Mouse (Mus musculus) monocyte, adult 5-6 weeks (primary cell): ENCODE results near the gene Krtap4-2. TPM values are rescaled to one million over a fixed set of nuclear protein-coding genes. Genes with fewer than 3 reads are reported as not detected.
"Not testable (repeated sequence)": the region's sequence is repeated elsewhere in the genome, so short reads cannot be mapped to it uniquely, and the experiment has no call there.

Experiments
- ATAC-seq: fragments of 153-309, 156-312 bp; replicated peaks from 2 replicates; pipeline ENCODE4 v1.8.0; 2017; ENCODE audit warnings: mild to moderate bottlenecking; ENCODE audit not compliant: low TSS enrichment, insufficient number of reproducible peaks, severe bottlenecking, poor library complexity, low FRiP score
- total RNA-seq: library from RNA; stranded (forward); fragments of 200-1000, 200-491, 200-594 nt; gene quantifications from 3 replicates; pipeline ENCODE4 v1.2.3, GENCODE M21; 2017

Krtap4-2 gene
- not detected in 3 replicates for total RNA-seq

GRCm38 (mm10) chr11:99634653-99635134 lies at the start of gene Krtap4-2:
Krtap4-2 (minus strand) TSS chr11:99635084.
- no peak for ATAC-seq

- no peak for ATAC-seq
Observed at GRCm38 (mm10) chr11:99683481-99683880, 48.6 kb upstream of the Krtap4-2 start.

GRCm38 (mm10) chr11:99665860-99666259 lies 31.0 kb upstream of the Krtap4-2 start, which contains the start of gene Krtap4-6:
Krtap4-6 (minus strand) TSS chr11:99665960.
- ATAC-seq: no peak

GRCm38 (mm10) chr11:99662802-99663201 lies 27.9 kb upstream of the Krtap4-2 start:
- no peak for ATAC-seq

GRCm38 (mm10) chr11:99659256-99659655 lies 24.4 kb upstream of the Krtap4-2 start:
- no peak for ATAC-seq

- ATAC-seq: not testable (repeated sequence)
Observed at GRCm38 (mm10) chr11:99658467-99659010, 23.7 kb upstream of the Krtap4-2 start, which contains the start of gene Gm11563. Gm11563 (minus strand) TSS chr11:99658960.

GRCm38 (mm10) chr11:99657051-99657450 lies 22.2 kb upstream of the Krtap4-2 start:
- no peak for ATAC-seq

GRCm38 (mm10) chr11:99650136-99650535 lies 15.3 kb upstream of the Krtap4-2 start, which contains the start of gene Gm11555:
Gm11555 (minus strand) TSS chr11:99650236.
- ATAC-seq: no peak

- no peak for ATAC-seq
Observed at GRCm38 (mm10) chr11:99646444-99646843, 11.6 kb upstream of the Krtap4-2 start.

GRCm38 (mm10) chr11:99644351-99644750 lies 9.5 kb upstream of the Krtap4-2 start:
- ATAC-seq: no peak

- ATAC-seq: not testable (repeated sequence)
Observed at GRCm38 (mm10) chr11:99643635-99644139, 8.8 kb upstream of the Krtap4-2 start, which contains the start of gene Krtap4-7. Krtap4-7 (minus strand) TSS chr11:99644089.

- ATAC-seq: no peak
Observed at GRCm38 (mm10) chr11:99640926-99641325, 6.0 kb upstream of the Krtap4-2 start.

GRCm38 (mm10) chr11:99637086-99637485 lies 2.2 kb upstream of the Krtap4-2 start:
- no peak for ATAC-seq

GRCm38 (mm10) chr11:99633293-99633692 lies 1.6 kb downstream of the Krtap4-2 start:
- ATAC-seq: no peak

- ATAC-seq: no peak
Observed at GRCm38 (mm10) chr11:99630890-99631289, 4.0 kb downstream of the Krtap4-2 start.

GRCm38 (mm10) chr11:99628138-99628537 lies 6.7 kb downstream of the Krtap4-2 start, which contains the start of gene Krtap4-1:
Krtap4-1 (minus strand) TSS chr11:99628238.
- no peak for ATAC-seq

GRCm38 (mm10) chr11:99620335-99620734 lies 14.5 kb downstream of the Krtap4-2 start, which contains the start of gene Gm11562:
Gm11562 (minus strand) TSS chr11:99620435.
- ATAC-seq: no peak

- no peak for ATAC-seq
Observed at GRCm38 (mm10) chr11:99614796-99615363, 20.0 kb downstream of the Krtap4-2 start, which contains the start of gene Krtap2-4. Krtap2-4 (minus strand) TSS chr11:99614846.

- not testable (repeated sequence) for ATAC-seq
Observed at GRCm38 (mm10) chr11:99610089-99610488, 24.8 kb downstream of the Krtap4-2 start, which contains the start of gene Gm11937. Gm11937 (minus strand) TSS chr11:99610189.

- no peak for ATAC-seq
Observed at GRCm38 (mm10) chr11:99609126-99609525, 25.8 kb downstream of the Krtap4-2 start.
